Mouse (Mus musculus): ENCODE measurements around the gene Papss1.
"Not testable (repeated sequence)": the region's sequence is repeated elsewhere in the genome, so short reads cannot be mapped to it uniquely, and the experiment has no call there.

The Papss1 gene

DNA sequence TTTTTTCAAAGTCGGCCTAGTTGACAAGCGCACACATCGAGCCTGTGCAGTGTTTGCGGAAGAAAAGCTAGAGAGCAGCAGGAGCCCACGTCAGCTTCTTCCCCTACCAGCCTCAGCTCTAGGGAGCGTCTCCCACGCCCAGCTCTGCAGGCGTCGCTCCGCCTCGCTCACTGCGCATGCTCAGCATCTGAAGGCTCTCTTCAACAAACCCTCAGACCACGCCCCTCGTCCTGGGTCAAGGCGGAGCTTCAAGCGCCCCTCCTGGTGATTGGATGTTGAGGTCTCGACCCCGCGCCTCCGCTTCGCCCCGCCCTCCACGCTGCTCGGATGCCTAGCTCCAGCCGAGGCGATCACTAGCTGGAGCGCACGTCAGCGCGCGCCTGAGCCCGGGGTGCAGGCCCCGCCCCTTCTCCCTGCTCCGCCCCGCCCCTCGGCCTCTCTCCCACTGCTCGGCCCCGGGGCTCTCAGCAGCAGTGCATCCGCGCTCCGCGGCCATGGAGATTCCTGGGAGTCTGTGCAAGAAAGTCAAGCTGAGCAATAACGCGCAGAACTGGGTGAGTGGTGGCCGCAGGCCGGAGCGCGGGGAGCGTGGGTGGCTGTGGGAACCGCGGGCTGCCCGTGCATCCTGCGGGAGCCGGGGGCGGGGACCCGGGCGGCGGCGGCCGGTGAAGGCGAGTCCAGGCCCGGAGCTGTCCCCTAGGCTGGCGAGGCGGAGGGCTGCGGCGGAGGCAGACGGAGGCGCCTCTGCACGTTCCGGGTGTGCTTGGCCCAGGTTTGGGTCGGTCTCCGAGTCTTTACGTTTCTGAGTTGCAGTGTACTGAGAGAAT lies at the start of gene Papss1:
TSS of gene Papss1 (plus strand) at position 339 of the 827 bp plus-strand sequence.
- DNase-seq (ENCODE audit: low read depth): peak; percentile 100

DNA sequence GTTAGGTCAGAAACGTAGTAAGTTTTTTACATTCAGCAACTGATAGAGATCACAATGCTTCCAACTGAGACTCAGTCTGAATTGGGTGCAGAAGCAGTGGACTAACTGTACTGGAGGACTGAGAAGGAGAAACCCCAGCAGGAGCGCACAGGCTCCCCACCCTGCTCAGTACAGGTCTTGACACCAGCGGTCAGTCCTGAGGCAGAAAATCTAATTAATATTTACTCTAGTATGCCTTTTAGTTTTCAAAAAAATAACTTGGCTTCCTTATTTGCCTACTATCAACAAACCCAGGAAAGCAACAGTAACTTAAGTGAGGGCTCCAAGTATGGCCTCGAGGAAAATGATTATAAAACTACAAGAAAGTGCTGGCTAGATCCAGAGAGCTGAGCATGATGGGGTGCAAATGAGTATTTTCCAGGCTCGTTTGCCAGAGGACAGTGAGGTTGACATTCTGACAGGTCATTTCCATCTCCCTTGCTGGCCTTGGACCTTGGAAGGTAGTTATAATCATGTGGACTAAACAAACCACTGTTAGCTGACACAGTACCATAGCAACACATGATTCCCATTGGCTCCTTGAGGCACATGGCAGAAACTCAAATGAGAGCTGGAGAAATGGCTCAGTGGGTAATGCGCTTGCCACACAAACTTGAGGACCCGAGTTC lies 48.1 kb upstream of the Papss1 start:
- DNase-seq (ENCODE audit: low read depth): no peak

DNA sequence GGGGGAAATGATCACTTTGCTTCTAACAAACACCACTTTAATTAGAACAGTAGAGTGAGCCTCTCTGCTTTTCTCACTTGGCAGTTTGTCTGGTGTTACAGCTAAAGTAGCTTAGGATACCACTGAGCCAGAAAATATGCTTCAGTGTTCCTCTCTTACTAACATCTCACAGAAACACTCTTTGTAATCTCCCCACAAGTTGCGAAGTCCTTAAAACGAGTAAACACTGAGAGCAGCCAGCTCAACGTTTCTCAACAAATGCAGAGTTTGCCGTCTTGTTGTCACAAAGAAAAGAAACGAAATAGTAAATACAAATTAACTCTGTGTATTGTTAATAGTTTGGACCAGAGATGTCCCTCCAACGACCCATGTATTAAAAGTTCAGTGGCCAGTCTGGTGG lies 46.8 kb upstream of the Papss1 start:
- no peak for DNase-seq (ENCODE audit: low read depth)

DNA sequence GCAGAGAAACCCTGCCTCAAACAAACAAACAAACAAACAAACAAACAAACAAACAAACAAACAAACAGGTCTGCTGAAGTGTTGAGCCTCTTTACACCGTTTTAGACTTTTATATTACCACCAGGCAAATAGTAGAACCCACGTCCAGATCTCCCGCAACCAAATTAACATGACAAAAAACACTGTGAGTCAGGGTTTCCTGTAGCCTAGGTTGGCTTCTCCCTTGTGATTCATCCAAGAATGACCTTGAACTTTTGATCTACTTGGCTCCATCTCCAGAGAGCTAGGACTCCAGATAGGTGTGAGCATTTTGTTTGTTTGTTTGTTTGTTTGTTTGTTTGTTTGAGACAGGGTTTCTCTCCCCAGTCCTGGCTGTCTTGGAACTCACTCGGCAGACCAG lies 43.4 kb upstream of the Papss1 start:
- DNase-seq (ENCODE audit: low read depth): peak; percentile 83

DNA sequence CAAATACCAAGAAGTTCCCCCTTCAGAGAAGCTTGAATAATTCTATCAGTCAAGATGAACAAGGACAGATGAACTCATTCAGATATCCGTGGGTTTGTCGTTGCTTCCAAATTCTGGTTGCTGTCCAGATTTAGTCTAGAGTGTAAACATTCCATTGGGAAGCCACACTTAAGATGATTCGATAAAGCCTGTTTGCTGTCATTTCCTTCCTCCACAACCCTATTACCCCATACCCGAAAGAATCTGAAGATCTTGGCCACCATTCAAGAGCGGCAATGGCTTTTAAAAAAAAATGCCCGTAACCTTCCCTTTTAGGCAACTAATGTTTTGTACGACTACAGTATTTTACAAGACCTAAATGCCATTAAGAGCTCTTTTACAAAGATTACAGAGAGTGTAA lies 42.3 kb upstream of the Papss1 start:
- peak; percentile 83 for DNase-seq (ENCODE audit: low read depth)

DNA sequence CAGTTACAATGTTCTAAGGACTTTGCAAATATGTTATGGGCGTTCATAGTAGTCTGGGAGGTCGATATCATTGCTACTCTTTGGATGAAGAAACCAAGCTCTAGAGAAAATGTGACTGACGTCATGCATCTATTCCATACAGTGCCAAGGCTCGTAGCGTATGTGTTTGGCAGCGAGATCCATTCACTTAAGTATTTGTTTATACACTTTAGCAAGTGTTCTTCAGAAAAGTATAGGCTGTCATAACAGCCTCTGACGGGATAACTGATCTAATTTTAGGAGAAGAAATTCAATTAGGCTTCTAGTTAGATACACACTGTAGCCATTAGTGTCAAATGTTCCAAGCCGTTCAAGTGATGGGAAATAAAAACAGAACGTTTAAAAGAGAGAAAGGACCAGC lies 40.8 kb upstream of the Papss1 start:
- no peak for DNase-seq (ENCODE audit: low read depth)

DNA sequence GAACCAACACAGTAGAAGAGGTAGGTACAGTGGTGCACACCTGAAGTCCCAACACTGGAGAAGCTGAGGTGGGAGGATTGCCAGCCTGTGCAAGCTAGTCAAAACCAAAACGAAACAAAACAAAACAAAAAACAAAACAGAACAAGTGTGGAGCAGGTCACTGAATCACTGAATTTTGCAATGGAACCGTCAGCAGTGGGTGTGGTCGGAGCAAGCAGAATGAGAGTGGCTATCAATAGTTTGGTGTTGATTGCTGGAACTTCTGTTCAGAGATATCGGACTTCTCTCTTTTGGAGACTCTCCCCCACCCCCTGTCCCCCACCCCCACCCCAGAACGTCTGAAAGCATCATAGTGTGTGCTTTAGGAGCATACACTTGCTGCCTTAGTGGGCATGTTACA lies 40.4 kb upstream of the Papss1 start:
- DNase-seq (ENCODE audit: low read depth): peak; percentile 13

DNA sequence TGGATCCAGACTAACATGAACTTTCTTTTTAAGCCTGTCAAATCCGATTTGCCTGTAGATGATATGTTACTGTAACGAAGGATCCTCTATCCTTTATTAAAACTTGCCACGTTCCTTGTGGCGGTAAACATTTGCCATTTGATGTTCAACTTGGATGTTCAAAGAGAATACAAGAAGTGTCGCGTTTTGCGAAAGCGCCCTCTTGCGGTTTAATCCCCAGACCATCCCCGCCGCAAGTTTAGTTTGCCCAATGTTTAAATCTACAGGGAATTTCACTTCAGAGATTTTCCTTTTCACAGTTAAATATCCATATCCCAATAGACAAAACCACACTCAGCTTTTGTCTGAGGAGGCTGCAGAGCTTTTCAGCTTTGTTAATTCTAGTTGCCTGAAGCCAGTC lies 39.8 kb upstream of the Papss1 start:
- peak; percentile 9 for DNase-seq (ENCODE audit: low read depth)

DNA sequence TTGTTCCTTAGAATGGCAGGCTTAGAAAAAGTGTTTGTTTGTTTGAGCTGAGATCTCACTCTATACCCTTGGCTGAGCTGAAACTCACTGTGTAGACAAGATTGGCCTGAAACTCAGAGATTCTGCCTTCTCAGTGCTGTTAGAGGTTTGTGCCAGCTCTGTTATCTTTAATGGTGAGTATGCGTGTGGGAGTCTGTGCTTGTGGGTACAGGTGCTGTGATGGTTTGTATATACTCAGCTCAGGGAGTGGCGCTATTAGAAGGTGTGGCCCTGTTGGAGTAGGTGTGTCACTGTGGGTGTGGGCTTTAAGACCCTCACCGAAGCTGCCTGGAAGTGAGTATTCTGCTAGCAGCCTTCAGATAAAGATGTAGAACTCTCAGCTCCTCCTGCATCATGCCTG lies 39.3 kb upstream of the Papss1 start:
- DNase-seq (ENCODE audit: low read depth): no peak

DNA sequence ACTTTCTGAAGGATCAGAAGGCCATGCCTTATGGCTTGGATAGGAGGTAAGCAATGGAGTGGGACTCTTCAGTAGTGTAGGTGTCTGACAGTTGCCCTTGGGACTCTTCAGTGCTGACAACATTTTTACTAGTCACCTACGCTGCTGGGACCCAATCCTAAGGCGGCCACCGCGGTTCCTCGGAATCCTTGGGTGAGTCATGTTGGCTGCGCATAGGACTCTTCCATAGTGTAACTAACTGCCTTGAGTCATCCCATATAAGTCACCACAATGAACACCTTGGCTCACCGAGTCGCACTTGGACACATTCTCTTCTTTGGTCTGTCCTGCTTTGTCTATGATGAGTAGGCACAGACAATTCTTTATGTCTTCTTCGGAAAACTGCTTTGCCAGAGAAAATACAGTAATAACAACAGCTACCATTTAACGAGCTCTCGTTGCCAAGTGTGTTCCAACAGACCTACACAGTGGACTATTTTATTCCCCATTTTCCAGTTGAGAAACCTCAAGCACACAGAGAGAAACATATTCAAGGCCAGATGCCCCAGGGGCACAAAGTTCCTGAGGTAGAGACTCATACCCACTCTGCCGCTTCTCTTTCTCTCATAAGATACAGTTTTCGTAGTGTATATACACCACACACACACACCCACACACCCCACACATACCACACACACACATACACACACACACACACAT lies 23.2 kb upstream of the Papss1 start:
- DNase-seq (ENCODE audit: low read depth): no peak

DNA sequence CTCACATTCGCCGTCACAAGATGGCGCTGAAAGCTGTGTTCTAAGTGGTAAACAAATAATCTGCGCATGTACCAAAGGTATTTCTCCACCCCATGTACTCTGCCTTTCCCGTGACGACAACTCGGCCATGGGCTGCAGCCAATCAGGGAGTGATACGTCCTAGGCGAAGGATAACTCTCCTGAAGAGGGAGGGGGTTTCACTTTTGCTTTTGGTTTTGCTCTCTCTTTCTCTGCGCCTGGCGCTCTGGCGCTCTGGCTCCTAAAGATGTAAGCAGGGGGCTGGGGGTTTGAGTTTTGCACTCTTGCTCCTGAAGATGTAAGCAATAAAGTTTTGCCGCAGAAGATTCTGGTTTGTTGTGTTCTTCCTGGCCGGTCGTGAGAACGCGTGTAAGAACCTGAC lies 17.0 kb upstream of the Papss1 start:
- DNase-seq (ENCODE audit: low read depth): not testable (repeated sequence)

DNA sequence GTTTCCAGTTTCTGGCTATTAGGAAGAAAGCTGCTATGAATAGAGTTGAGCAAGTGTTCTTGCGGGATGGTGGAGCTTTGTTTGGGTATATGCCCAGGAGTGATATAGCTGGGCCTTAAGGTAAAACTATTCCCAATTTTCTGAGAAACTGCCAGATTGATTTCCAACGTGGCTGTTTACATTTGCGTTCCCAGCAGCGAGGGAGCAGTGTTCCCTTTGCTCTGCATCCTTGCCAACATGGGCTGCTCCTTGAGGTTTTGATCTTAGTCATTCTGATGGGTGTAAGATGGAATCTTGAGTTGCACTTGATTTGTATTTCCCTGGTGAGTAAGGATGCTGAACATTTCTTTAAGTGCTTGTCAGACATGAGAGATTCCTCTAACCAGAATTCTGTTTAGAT lies 14.5 kb upstream of the Papss1 start:
- no peak for DNase-seq (ENCODE audit: low read depth)

DNA sequence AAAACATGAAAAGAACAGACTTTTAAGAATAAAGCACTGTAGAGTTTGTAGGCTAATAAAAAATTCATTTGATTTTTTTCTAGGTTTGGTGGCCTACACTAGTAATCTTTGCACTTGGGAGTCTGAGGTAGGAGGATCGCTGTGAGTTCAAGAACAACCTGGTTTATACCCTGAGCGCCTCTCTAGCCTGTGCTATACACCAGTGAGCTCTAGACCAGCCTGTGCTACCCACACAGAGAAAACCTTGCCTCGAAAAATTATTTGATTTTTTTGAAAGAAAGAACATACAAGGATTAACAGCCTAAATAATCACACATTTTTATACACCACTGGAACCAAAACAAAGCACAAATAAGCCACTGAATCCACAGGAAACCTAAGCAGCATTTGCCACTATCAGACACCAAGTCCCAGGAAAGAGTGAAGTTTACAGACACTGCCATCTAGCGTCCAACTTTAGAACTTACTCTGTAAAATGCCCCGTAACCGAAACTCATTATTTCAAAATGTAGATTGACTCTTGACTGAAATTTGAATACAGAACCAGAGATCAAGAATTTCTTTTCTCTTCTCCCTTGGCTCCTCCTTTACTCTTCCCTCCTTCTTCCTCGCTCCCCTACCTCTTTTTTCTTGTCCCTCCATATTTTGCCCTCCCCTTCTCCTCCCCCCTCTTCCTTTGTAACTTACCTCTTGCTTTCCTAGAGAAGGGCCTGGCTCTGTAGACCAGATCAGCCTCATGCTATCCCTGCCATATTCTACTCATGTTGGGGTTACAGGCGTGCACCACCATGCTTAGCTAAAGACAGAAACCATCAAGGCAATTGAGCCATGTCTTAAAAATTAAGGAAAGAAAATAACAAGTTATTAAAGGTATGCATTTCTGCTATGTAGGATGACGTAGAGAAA lies 12.0 kb upstream of the Papss1 start:
- DNase-seq (ENCODE audit: low read depth): peak; percentile 80

DNA sequence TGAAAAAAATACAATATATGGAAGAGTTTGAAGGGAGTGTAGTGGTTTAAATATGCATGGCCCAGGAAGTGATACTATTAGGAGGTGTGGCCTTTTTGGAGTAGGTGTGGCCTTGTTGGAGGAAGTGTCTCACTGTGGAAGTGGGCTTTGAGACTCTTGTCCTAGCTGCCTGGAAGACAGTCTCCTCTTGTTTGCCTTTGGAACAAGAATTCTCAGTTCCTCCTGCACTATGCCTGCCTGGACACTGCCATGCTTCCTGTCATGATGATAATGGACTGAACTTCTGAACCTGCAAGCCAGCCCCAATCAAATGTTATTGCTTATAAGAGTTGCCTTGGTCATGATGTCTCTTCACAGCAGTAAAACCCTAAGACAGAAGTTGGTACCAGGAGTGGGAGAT lies 8.8 kb upstream of the Papss1 start:
- DNase-seq (ENCODE audit: low read depth): no peak

DNA sequence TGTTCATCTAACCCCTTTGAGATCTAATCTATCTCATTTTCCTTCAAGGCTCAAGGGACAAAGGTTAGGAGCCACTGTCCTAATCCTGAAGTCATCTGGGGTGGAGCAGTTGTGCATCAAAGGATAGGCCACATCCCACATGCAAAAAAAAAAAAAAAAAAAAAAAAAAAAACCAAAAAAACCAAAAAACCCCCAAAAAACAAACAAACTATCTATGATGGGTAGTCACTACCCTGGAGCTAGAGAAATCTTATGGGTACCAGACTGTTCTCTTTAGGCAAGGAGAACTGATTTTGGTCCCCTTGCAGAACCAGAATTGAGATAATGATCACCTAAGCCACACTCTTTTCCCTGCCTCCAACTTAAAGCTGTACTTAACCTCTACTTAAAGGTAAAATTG lies 3.0 kb upstream of the Papss1 start:
- no peak for DNase-seq (ENCODE audit: low read depth)

DNA sequence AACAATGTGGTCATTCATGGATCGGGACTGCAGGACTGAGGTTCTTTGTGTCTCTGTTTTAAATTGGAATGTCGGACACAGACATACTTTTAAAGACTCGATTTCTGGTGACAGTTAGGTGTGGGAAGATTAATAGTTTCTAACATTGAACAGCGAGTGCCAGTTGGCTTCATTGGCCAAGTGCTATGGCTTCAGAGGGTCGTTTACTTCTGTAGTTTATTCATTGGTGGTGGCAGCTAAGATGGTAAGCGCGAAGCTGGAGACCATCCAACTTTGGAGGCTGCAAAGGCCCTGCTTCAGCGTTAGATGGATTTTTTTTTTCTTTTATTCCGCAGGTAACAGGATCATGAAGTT lies 666 bp downstream of the Papss1 start:
- DNase-seq (ENCODE audit: low read depth): no peak

DNA sequence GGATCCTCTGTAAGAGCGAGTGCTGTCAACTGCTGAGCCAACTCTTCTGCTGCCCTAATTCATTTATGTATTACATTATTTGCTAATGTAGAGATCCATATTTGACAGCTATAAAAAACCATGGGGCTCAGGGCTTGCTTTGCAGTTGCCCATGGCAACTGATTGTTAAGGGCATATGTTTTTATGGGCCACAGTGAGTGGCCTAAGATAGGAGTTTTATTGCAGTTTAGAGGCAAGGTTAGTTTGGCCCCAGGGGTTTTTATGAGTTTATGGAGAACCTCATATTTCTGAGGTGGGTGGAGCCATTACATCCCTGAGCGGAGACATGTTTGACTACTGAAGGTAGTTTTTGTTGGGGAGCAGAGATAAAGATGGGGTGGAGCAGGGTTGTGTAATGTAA lies 1.7 kb downstream of the Papss1 start:
- DNase-seq (ENCODE audit: low read depth): no peak

DNA sequence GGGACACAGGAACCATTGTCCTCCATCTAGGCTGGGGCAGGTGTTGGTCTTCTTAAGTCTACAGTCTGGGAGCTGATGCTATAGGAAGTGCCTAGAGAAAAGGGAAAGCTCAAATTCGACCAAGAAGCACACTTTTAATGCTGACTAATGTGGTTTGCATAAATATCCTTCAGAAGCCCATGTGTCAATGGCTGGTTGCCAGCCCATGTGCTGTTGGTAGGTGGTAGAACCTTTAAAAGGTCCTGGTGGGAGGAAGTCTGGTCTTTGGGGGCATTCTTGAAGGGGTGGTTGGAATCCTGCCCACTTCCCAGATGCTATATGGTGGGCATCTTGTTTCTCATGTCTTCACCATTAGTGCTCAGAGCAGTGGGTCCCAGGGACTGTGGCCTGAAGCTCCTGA lies 5.9 kb downstream of the Papss1 start:
- DNase-seq (ENCODE audit: low read depth): peak; percentile 57

DNA sequence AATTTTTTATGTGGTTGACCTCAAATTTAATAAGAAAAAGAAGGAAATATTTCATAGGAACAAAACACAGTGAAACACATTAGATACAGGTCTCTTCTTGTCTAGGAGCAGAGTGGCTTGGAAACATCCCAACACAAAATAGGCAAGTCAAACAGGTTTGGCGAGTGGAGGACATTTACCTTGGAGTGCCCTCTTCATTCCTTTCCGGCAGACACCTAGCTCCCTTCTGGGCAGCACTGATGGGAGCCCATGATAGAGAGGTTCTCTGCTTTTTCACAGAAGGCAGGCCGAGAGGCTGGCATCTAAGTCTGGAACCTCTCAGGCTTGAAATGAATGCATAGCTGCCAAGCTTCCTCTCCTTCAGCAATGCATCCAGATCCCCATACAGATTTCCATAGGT lies 9.0 kb downstream of the Papss1 start:
- DNase-seq (ENCODE audit: low read depth): no peak

DNA sequence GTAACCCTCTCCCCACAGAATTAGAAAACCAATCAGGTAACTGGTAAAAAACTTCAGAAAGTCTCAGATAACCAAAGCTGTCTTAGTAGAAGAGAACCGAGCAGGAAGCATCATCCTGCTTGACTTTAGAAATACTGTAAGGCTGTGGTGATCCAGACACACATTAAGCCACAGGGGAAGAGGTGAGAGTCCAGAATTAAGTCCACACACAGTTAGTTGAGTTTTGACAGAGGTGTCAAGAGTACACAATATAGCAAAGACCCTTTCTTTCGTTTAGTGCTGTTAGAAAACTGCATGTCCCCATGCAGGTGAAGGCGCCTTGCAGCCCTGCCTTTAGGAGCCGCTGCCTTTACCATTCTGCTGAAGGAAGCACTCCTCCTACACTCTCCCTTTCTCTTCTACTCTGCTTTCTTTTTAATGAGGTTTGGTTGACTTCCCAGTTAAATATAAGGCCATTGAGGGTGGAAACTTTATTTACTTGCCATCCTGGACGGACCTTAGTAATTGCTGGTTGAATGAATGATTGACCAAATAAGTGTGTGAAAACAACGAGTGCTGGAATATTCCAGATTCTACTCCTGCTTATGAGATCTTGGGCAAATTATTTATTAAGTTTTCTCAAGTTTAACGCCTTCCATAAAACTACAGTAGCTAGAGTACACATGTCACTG lies 14.0 kb downstream of the Papss1 start:
- no peak for DNase-seq (ENCODE audit: low read depth)

DNA sequence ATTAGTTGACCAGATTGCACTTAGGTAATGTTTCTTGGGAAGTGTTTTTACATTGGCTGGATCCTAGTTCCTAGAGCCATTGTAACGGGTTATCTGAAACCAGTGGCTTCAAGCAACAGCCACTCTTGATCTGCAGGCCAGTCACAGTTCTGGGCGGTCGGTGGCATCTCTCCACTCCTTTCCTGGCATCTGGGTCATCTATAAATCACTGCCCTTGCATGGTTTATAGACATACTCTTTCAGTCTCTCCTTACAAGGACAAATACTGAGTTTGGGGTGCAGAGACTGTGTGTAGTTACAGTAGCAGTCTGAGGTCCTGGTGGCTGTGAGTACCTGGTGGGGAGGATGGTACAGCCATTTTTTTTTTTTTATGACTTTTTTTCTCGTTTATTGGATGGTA lies 15.5 kb downstream of the Papss1 start:
- DNase-seq (ENCODE audit: low read depth): no peak

DNA sequence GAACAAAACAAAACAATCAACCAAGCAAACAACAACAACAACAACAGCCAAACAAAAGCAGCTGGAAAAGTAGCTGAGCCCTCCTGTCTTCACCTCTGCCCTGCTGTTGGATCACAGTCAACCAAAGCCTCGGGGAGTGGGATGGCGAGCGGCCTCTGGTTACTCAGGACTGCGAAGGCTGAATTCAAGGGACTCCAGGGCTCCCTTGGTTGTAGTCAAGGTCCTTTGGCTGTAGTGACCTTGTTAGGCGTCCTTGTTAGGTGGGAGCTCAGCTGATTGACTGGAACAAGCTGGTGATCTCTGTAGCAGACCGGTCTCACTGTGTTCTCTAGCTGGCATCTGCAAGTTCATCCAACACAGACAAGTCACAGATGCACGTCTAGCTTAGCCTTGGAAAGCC lies 16.5 kb downstream of the Papss1 start:
- DNase-seq (ENCODE audit: low read depth): no peak
